8 mouse cellular contexts compared by ENCODE assay signal in the genomic region with DNA sequence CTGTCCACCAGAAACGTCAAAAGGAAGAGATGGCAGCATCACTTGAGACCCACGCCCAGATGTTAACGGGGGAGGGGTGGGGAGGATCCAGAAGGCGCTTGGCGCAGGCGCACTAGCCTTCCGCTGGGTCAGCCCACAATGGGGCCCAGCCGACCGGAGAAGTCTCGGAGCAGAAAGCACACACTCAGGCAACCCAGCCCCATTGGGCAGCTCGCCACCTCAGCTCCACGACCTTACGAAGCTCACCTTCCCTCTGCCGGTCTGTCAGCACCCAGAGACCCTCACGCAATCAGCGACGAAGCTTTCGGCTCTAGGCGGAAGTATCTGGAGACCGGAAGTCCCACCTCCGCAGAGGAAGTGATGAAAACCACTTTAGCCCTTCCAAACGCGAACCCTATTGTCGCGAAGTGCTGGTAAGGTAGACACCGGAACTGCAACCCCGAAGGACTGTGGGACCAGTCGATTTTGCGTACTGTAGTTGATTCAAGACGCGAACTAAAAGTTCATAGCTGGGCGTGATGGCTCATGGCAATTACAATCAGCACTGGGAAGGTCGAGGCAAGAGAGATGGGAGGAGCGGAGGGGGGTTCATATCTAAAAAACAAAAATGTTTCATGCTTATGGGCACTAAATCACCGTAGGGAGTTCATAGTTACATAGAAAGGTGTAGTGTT. TPM values are rescaled to one million over a fixed set of nuclear protein-coding genes. Genes with fewer than 3 reads are reported as not detected.
DNase-seq lines count a peak whose midpoint lies in the region; ATAC-seq and TF ChIP-seq lines count a peak whose summit lies in the region.

Tbce (minus strand) TSS at position 347 of the 674 bp plus-strand sequence.

- peak within 1 kb of the TSS; percentile 86 for H3K4me3 ChIP-seq in bone marrow, adult 2 months (replicated peaks; ENCODE audit: control insufficient read depth, low read depth, low read length)
- H3K4me3 ChIP-seq in embryonic facial prominence, embryonic 15.5 days (replicated peaks): peak within 1 kb of the TSS; percentile 78
- H3K4me3 ChIP-seq in kidney, embryonic 14.5 days (ENCODE audit: low read length): peak within 1 kb of the TSS; percentile 50
- H3K4me3 ChIP-seq in limb, embryonic 15.5 days: peak within 1 kb of the TSS; percentile 71

- ATAC-seq in embryonic facial prominence, embryonic 15.5 days (ENCODE audit: insufficient number of reproducible peaks, low FRiP score, low TSS enrichment, low read depth): peak; percentile 93
- ATAC-seq in kidney, embryonic 14.5 days (ENCODE audit: low FRiP score, low TSS enrichment): peak; percentile 96
- peak; percentile 92 for ATAC-seq in limb, embryonic 15.5 days (ENCODE audit: insufficient number of reproducible peaks, low FRiP score, low TSS enrichment, low read depth)

- no peaks in the 10 kb centered on the region for H3K9me3 ChIP-seq in embryonic facial prominence, embryonic 15.5 days (replicated peaks)
- no peaks in the 10 kb centered on the region for H3K9me3 ChIP-seq in kidney, embryonic 14.5 days (ENCODE audit: control insufficient read depth, low read length)
- no peaks in the 10 kb centered on the region for H3K9me3 ChIP-seq in limb, embryonic 15.5 days

- H3K9ac ChIP-seq in embryonic facial prominence, embryonic 15.5 days: peak within 1 kb of the TSS; percentile 77
- H3K9ac ChIP-seq in kidney, embryonic 14.5 days (ENCODE audit: low read depth, low read length): peak within 1 kb of the TSS; percentile 67
- H3K9ac ChIP-seq in limb, embryonic 15.5 days: peak within 1 kb of the TSS; percentile 68

- no peaks in the 10 kb centered on the region for H3K27me3 ChIP-seq in embryonic facial prominence, embryonic 15.5 days
- no peaks in the 10 kb centered on the region for H3K27me3 ChIP-seq in kidney, embryonic 14.5 days (ENCODE audit: control insufficient read depth, insufficient read depth, low read length)
- H3K27me3 ChIP-seq in limb, embryonic 15.5 days: no peaks in the 10 kb centered on the region

- TF ChIP-seq CTCF in bone marrow, adult 2 months (IDR thresholded peaks at IDR 0.05; ENCODE audit: control insufficient read depth, insufficient read depth, low read length): peak; percentile 14; the same call in 1 of the 2 replicates

- peak; percentile 78 for TF ChIP-seq POLR2A in bone marrow, adult 2 months (IDR thresholded peaks at IDR 0.05; ENCODE audit: borderline replicate concordance, control insufficient read depth, low read depth, low read length)

- H3K4me2 ChIP-seq in embryonic facial prominence, embryonic 15.5 days (replicated peaks): peak within 1 kb of the TSS; percentile 87
- H3K4me2 ChIP-seq in kidney, embryonic 14.5 days (replicated peaks; ENCODE audit: low read depth, low read length): peak within 1 kb of the TSS; percentile 73
- peak within 1 kb of the TSS; percentile 83 for H3K4me2 ChIP-seq in limb, embryonic 15.5 days

- H3K4me1 ChIP-seq in bone marrow, adult 2 months (ENCODE audit: control insufficient read depth, insufficient read depth, low read length): no peaks in the 10 kb centered on the region
- peaks cover 13% of the 10 kb centered on the region for H3K4me1 ChIP-seq in embryonic facial prominence, embryonic 15.5 days
- H3K4me1 ChIP-seq in kidney, embryonic 14.5 days (ENCODE audit: control insufficient read depth, insufficient read depth, low read length): peaks cover 5% of the 10 kb centered on the region; the same call in 1 of the 2 replicates
- peaks cover 11% of the 10 kb centered on the region for H3K4me1 ChIP-seq in limb, embryonic 15.5 days

- WGBS in bone marrow, adult 2 months: under 1% methylated on average over 35 of the region's 35 CpGs
- under 1% methylated on average over 35 of the region's 35 CpGs for WGBS in embryonic facial prominence, embryonic 15.5 days
- under 1% methylated on average over 35 of the region's 35 CpGs for WGBS in kidney, embryonic 14.5 days
- WGBS in limb, embryonic 15.5 days: under 1% methylated on average over 35 of the region's 35 CpGs

- peak; percentile 96 for DNase-seq in 416B (ENCODE audit: low read depth)
- DNase-seq in heart, adult 9 months (ENCODE audit: low spot score in 2 of 2): peak; percentile 90 to 92
- peak; percentile 66 to 80 for DNase-seq in monocyte, adult 2 months (ENCODE audit: low read depth in 1 of 2, low spot score in 2 of 2)
- peak; percentile 86 to 89 for DNase-seq in spleen, postnatal 36 days (ENCODE audit: low spot score in 2 of 2)

- no peaks in the 10 kb centered on the region for H3K36me3 ChIP-seq in embryonic facial prominence, embryonic 15.5 days
- H3K36me3 ChIP-seq in kidney, embryonic 14.5 days (ENCODE audit: control insufficient read depth, insufficient read depth, low read length): no peaks in the 10 kb centered on the region
- H3K36me3 ChIP-seq in limb, embryonic 15.5 days: no peaks in the 10 kb centered on the region

- H3K27ac ChIP-seq in bone marrow, adult 2 months (ENCODE audit: control insufficient read depth, insufficient read depth, low read depth, low read length, poor library complexity): peak within 1 kb of the TSS; percentile 92
- peak within 1 kb of the TSS; percentile 96 for H3K27ac ChIP-seq in embryonic facial prominence, embryonic 15.5 days (replicated peaks)
- H3K27ac ChIP-seq in kidney, embryonic 14.5 days (ENCODE audit: low read depth, low read length): peak within 1 kb of the TSS; percentile 88
- peak within 1 kb of the TSS; percentile 99 for H3K27ac ChIP-seq in limb, embryonic 15.5 days

RNA-seq across cellular contexts. Expression of gene Tbce, which starts in this region (rescaled TPM):
- polyA plus RNA-seq in bone marrow, adult 2 months (2011; ENCODE audit: insufficient read depth, insufficient read length, low replicate concordance, missing spikeins): 54.5 and 159 TPM in 2 replicates
- polyA plus RNA-seq in embryonic facial prominence, embryonic 15.5 days (2015; fragmentation: Nextera tagmentation; extraction: Ambion mirVana): 53.8 and 56.7 TPM in 2 replicates
- polyA plus RNA-seq in kidney, embryonic 14.5 days (2014; fragmentation: Nextera tagmentation; extraction: Ambion mirVana): 59.8 and 61.3 TPM in 2 replicates
- polyA plus RNA-seq in limb, embryonic 15.5 days (2015; fragmentation: Nextera tagmentation; extraction: Ambion mirVana): 50.1 and 50.8 TPM in 2 replicates

Comparison
In these comparisons a context has a peak if more than half of its experiments do, and no peak if none do; other contexts are left out.
1. Peak in every context shown above with its lines: DNase-seq, ATAC-seq, H3K4me3 ChIP-seq and H3K27ac ChIP-seq.